Mouse (Mus musculus): Measurements from ENCODE around the gene Myzap.

DNA sequence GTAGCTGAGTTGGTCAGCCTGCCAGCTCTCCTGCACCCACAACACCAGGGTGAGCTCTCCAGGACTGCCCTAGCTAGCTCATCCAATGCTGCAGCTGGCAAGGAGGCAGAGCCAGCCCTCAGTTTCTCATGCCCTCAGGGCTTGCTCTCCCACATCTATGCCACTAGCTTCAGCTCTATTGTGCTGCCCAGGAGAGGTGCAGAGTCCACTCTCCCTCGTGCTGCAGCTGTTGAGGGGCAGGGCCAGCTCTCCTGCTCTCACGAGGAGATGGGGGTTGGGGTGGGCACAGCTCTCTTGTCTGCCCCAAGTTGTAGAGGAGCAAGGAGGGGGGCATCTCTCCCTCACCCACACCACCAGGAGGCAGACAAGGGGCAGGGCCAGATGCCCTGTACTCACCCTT lies 95.5 kb downstream of the Myzap start:
- TF ChIP-seq GATA1 (IDR thresholded peaks at IDR 0.05; ENCODE audit: low read length), result no peak
- TF ChIP-seq TAL1 (IDR thresholded peaks at IDR 0.05; ENCODE audit: low read length), result no peak

Measured in erythroblast, embryonic 14.5 days (primary cell).